Mouse (Mus musculus) cerebellum, adult (tissue): Measurements from ENCODE around the gene Bpnt1.
A peak's percentile ranks its signal among the peaks of the same experiment; 100 is the strongest.
"Not testable (repeated sequence)": the region's sequence is repeated elsewhere in the genome, so short reads cannot be mapped to it uniquely, and the experiment has no call there.

Source experiments
- ATAC-seq: cut with Nextera tagmentation; 2 replicates; pipeline ENCODE4 v1.9.2; 2017; ENCODE audit warnings: mild to moderate bottlenecking, moderate library complexity, mixed read lengths; ENCODE audit not compliant: insufficient number of reproducible peaks, low FRiP score, low TSS enrichment

The Bpnt1 gene

DNA sequence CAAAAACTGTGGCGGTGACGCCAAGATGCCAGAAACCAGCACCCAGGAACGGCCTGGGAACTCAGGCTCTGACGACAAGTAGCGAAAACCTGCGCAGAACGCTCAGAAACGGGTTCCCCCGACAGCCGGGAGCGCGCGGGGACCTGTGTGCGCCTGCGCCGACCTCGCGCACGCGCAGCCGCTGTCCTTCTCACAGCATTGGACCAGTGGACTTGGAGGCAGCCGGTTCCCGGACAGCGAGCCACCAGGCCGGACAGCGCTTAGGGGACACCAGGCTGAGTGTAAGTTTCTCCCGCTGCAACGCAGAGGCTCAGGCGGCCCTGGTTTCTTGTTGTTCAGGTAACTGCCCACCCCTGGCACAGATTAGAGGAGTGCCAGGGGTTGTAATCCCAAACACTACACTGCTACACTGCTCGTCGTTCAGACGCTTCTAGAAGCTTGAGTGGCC, at the start of gene Bpnt1:
Gene Bpnt1 (plus strand): TSS at position 167 of the 448 bp plus-strand sequence.
- peak; percentile 90 for ATAC-seq

DNA sequence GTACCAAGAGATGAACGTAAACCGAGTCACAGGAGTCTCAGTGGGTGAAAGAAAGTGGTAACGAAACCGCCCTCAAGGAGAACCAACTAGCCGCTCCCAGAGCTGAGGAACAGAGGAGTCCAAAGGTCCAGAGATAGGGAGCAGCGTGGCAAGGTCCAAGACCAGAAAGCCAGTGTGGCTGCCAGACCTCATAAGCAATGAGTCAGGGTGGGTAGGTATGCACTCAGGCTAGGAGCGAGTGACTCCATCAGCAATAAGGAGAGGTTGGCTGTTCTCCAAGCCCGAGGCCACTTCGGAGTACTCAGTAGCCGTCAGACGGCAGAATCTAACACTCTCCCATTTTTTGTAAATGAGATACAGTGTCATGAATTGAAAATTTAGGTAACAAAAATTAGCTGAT, 49.1 kb upstream of the Bpnt1 start:
- no peak for ATAC-seq

DNA sequence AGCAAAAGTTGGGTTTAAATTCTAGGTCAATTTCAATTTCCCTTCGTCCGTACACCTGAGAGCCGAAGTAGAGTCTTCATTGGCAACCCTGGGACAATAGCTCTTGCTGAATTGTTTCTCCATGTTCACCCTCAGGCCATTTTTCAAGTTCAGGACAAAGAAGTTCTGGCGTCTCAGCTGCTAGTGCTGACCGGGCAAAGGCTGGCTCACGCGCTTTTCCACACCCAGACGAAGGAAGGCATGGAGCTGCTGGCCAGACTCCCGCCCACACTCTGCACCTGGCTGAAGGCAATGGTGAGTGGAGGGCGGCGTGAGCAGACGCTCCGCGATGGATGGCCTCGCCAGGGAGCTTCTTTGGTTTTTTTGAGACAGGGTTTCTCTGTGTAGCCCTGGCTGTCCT, 48.7 kb upstream of the Bpnt1 start:
- no peak for ATAC-seq

DNA sequence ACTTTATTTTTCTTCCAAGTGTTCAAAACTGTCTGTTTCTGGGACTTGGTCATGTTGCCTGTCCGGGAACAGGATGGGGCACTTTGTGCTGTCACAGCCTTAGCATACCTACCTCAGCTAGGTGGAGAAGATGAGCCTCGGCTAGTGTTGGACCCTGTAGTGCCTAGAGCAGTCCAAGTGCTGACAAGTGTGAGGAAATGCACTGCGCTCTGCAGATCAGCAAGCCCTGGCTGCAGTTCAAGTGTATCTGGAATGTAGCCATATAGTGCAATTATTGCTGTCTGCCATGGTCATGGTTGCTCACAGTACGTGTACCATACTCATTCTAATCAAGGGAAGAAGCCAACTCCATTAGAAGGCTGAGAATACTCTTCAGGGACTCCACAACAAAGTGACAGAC, 47.2 kb upstream of the Bpnt1 start:
- peak; percentile 62 for ATAC-seq

DNA sequence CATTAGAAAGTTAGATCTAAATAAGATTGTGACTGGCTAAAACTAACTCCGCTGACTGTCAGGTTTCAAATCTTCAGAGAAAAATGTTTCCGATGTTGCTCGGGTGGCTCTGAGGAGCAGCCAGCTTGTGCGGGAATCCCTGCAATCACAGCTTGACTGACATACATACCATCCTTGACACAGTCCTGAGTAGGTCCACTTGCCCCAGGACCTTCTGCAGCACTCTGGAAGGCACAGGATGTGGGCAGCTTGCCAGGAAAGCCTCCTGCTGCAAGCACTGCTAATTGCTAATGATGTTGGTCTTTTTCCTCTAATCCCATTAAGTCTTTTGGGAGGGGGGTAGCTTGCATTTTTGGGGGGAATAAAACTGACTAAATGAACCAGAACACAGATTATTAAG, 46.8 kb upstream of the Bpnt1 start:
- ATAC-seq = peak; percentile 60; the same call in 1 of the 2 replicates

DNA sequence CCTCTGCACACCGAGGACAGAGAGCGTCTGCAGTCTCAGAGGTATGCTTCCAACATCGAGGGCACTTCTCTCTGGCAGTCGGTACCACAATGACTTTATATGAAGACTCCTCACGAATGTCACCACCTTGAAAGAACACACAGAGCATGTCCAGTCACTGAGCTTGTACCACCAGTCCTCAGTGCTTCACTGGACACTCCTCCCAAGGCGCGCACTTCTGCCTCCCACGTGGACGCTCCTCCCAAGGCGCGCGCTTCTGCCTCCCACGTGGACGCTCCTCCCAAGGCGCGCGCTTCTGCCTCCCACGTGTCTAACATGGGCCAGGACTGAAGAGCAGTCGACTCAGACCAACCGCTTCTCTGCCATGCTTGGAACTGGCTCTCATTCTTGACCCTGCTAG, 44.9 kb upstream of the Bpnt1 start:
- ATAC-seq = no peak

DNA sequence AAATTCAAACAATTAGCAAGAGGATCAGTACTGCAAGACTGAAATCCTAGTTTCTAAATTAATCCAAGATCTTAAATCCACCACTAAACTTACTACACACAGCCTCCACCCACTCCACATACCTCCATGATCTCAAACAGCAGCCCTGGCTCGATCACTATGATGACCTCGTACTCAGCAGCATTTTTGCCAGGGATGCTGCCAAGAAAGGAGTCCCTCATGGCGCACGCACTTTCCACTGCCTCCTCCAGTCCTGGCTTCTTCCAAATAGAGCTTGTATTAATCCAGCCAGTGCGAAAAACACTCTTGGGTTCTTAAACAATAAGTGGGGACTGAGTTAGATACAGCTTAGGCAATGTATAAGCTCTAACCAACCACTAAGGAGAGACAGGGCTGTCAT, 42.7 kb upstream of the Bpnt1 start:
- ATAC-seq = no peak

DNA sequence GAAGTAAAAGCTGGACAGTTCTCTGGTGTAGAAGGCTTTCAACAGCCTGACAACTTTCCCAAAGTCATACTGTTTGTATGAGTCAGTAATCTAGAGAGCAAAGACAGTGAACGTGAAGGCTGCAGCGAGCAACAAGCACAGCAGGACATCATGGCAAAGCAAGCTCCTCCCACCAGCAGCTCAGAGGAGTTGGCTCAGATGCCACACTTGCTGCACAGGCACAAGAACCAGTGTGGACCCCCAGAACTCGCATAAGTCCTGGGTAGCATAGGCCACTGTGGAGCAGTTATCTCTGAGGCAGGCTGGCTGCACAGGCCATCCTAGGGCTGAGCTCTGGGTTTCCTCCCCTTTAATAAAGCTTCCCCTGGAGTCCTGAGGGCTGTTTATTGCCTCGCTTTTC, 40.6 kb upstream of the Bpnt1 start:
- 0 out of 2 replicates have a peak, but pooled peaks have one; percentile 12 for ATAC-seq

DNA sequence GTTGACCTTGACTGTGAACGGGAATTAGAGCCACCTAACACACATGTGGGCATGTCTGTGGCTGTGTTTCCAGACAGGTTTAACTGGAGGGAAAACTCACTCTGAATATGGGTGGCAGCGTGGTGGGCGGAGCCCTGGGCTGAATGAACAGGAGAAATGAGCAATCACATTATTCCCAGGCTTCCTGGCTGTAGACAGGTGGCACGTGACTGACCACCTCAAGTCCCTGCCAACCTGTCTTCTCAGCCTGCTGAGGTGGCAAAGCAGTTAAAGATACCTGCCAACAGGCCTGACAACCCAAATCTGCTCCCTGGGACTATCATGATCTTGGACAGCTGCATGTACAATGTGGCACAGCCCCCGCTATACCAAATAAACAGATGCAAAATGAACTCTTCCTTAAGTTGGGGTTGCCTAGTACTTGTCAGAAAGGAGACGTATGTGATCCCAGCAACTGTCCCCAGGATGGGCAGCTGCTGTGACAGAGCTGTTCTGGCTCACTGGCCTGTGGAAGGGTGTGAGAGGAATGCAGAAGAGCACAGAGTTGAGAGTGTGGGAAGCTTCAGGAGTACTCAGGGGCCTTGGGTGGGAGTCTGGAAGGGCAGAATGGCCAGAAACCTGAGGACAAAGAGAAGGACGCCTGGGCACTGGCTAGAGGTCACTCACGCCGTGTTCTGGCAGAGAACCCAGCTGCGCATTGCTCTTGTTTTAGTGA, 39.1 kb upstream of the Bpnt1 start:
- ATAC-seq = no peak

DNA sequence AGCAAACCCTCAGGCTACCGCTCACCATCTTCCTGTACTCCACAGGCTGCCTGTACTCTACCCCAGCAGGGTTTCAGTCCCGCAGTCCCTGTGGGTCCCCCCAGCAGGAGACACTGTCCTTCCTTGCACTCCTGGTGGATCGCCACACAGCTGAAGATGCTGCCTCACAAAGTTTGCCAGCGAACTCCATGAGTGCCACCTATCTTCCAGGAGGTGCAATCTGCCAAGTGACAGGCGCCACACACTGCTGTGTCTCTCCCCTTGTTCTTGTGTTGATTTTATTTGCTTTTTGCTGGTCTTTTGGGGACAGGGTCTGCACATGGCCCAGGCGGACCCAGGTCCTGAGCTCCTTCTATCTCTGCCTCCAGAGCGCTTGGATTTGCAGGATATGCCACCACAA, 35.1 kb upstream of the Bpnt1 start:
- ATAC-seq = no peak

DNA sequence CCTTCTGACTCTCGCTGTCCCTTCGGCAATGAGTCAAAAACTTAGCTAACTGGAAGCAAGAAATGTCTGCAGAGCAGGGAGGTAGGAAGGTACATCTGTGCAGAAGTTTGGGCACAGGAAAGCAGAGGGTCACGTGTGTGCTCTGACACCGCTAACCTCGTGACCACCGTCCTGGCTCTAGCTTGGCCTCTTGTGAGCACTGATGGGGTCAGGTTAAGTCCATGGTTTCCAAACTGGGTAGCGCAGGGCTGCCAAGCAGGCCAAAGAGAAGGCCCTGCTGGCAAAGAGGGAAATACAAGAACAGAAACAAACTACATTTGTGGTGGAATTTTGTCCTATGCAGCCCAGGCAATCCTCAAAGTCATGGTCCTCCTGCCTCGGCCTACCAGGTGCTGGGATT, 33.5 kb upstream of the Bpnt1 start:
- no peak for ATAC-seq

DNA sequence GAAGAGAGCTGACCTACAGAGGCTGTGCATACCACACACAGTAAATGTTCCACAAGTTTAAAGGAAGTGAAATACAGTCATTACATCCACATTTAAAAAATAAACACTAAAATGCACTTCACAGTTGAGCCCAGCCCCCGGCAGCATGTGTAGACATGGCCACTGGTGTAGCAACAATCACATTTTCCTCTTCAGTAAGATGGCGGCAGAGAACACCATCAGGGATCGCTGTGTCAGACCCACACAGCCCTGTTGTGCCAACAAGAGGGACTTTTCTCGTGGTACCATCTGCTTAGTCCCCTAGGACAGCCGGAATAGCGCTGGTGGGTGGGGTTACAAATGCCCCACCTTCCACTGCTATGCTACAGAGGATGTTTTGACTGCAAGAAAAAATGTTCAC, 29.1 kb upstream of the Bpnt1 start:
- ATAC-seq = no peak

DNA sequence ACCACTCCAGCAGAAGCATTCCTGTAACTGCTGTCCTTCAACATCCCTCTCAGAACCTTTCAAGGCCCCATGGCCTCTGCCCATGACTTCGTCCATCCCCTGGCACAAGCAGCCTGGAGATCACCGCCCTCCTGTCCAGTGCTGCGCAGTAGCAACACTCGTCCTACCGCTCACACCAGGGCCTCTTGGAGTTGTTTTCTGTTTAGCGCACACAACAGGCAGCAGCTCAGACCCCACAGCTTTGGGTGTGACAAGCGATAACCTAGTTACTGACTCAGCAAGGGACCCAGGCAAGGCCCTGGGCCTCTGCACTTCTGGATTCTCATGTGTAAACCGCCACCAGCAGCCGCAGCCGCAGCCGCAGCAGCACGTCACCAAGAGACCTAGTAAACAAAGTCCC, 25.1 kb upstream of the Bpnt1 start:
- ATAC-seq = no peak

DNA sequence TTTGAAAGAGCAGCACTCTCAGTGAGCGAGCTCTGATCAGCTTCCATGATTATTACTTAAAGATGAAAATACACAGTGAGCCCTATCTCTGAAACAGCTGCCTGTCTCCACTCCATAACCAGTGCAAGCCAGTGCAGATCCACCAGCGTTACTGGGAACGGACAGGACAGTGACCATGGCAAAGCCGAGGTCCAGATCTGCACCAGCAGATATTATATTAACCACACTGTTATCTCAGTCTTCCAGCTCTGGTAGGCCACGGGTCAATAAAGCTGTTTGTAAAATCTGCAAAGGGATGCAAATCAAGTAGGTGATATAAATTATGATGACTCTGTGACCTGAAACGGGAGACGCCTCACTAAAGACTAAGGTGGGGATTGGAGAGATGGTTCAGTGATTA, 24.3 kb upstream of the Bpnt1 start:
- ATAC-seq = no peak

DNA sequence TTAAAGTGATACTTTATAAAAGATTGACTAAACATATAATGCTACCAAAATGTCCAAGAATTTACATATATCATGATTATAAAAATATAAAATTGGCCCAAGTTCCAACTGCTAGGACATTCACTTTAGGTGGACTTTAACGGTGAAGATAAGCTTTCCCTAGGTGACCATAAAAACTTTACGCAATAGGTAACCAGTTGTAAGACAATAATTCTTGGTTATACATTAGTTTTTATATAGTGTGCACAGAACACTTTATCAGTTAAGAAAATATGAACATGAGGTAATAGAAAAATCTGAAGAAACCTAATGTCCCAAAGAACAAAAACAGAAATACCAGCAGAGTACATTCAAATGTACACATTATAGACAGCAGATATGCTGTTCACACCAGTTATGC, 23.6 kb upstream of the Bpnt1 start:
- no peak for ATAC-seq

DNA sequence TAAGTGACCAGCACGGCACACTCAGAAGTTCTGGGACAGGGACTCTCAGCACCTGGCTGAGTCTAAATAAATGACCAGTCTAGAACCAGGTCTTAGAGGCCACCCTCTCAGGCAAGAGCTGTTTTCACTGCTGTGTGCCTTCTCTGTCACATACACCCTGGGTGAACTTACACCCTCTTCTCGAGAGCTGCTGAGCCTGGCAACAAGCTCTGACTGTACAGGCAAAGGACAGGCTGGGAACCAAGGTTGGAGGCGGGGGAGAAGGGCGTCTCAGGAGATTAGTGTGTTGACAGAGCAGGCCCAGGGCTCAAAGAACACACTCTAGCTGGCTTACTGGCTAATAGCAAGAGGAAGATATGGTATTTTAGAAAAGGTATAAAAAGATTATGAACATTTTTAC, 23.0 kb upstream of the Bpnt1 start:
- no peak for ATAC-seq

DNA sequence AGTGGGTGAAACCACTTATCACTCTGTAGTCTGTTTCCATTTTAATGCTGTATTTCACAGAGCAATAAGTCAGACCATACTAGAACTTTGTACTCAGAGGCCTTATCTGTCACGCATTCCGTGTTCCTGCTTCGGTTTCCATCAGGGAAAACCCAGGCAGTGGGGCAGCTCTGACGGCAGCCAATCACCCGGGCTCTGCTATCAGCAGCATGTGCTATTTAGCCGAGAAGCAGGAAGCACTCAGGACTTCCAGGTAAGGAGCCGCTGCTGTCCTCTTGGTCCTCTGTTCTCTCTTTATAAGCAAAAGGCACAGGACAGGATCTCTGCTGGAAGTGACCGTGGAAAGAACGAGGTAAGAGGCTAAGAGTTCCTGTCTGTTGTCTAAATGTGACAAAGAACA, 20.0 kb upstream of the Bpnt1 start:
- no peak for ATAC-seq

DNA sequence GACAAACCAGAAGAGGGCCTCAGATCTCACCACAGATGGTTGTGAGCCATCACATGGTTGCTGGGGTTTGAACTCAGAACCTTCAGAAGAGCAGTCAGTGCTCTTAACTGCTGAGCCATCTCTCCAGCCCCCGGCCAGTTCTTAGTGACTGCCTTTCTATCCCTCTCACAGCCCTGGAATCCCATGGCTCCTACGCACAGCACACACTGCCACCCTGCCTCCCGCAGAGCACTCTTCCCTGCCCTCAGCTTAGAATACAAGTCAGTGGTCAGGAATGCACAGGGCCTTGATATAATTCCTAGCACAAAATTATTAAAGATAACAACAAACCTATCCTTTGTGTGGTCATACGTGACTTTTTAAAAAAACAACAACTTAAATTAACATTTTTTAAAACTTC, 17.4 kb upstream of the Bpnt1 start:
- ATAC-seq = no peak

DNA sequence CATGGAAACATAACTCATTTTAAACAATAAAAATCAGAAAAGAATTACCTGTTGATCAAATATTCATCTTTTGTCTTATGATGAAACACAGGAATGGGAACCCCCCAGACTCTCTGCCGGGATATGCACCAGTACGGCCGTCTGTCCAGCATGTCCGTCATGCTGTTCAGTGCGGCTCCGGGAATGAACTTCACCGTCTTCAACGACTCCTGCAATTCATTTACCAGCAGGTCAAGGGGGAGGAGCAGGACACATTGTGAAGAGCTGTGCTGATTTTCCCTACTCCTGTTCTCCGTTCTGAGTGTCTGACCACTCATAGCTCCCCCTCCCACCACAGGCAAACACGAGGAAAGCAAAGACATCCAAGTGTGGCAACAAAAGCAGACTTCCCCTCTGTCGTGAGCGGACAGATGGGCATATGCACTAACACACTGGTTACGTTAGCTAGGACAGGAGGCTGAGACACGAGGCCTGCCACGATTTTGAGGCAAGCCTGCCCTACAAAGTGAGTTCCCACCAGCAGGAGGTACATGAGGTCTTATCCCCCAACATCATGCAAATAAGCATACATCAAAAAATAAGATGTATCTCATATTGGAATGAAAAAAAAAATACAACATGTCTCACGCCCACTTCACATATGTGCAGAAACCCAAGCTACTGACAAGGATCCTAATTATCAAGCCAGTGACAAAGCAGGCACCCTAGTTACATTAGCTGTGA, 15.9 kb upstream of the Bpnt1 start:
- ATAC-seq = no peak

DNA sequence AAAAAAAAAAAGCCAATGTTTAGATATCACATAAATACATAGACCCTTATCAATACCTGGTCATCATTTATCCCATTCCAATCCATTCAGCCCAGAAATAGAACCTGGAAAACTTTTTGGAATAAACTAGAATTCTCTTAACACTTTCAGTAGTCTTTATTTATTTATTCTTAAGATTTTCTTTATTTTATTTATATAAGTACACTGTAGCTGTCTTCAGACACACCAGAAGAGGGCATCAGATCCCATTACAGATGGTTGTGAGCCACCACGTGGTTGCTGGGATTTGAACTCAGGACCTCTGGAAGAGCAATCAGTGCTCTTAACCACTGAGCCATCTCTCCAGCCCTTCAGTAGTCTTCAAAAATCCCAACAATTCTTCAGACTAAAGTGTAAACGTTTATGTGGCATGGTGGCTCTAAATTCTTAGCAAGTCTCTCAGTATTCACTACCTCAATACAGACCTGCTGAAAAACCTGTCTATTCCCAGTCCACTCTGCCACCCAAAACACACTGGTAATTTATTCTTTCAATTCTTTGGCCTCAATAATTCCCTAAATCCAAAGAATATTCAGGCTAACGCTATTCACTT, 4.1 kb upstream of the Bpnt1 start:
- not testable (repeated sequence) for ATAC-seq

DNA sequence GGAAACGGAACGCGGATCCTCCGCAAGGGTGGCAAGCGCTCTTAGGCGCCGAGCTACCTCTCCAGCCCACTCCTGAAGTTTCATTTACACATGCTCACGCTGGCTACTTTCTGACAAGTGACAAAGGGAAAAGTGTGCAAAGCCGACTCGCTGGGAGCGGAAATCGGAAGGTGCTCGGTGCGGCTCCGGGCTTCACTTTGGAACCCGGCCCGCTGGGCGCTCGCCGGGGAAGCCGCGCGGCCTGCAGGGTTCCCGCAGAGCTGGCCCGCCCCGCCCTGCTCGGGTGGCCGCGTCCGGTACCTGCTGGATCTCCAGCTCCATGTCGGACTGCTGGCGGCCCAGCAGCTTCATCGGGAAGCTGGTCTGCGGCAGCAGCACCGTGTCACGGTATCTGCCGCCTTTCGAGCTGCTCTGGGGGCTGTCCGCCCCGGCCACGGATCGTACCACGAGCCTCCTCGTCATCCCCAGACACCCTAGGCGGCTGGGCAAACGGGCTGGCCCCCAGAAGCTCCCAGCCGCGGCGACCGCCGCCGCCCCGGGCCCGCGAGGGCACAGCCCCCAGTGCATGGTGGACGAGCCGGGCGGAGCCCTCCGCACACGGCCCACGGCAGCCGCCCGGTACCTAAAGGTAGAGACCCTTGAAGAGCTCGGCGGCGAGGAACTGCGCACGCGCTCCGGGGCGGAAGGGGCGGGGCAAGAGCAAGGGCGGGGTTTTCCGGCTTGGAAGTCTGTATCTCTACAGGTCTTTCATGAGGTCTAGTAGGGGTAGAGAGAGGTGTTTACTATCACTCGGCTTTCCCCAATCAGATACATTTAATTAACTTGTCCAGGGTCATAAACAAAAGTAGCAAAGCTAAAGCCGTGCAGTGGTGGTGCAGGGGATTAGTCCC, 3.0 kb upstream of the Bpnt1 start, which contains the start of gene Iars2:
Gene Iars2 (minus strand): TSS at position 676 of the 890 bp plus-strand sequence.
- peak; percentile 72 for ATAC-seq
